Mouse (Mus musculus): ENCODE measurements around the gene Olfr815.
"Not testable (repeated sequence)": the region's sequence is repeated elsewhere in the genome, so short reads cannot be mapped to it uniquely, and the experiment has no call there.

Gene Olfr815

GRCm38 (mm10) chr10:129905767-129906166 is at the start of gene Olfr815:
Gene Olfr815, minus strand, starts transcription at chr10:129905867.
- DNase-seq: not testable (repeated sequence)

GRCm38 (mm10) chr10:129949000-129949399 is 43.3 kb upstream of the Olfr815 start, which contains the start of gene Olfr818:
Gene Olfr818, minus strand, starts transcription at chr10:129949100.
- no peak for DNase-seq

GRCm38 (mm10) chr10:129915497-129915896 is 9.8 kb upstream of the Olfr815 start, which contains the start of gene Olfr816:
Gene Olfr816, minus strand, starts transcription at chr10:129915597.
- no peak for DNase-seq

GRCm38 (mm10) chr10:129885934-129886333 is 19.7 kb downstream of the Olfr815 start:
- no peak for DNase-seq

GRCm38 (mm10) chr10:129885496-129885895 is 20.2 kb downstream of the Olfr815 start:
- not testable (repeated sequence) for DNase-seq

- not testable (repeated sequence) for DNase-seq
Observed at GRCm38 (mm10) chr10:129879751-129880150, 25.9 kb downstream of the Olfr815 start, which contains the start of gene Olfr814. Gene Olfr814, minus strand, starts transcription at chr10:129879851.

GRCm38 (mm10) chr10:129855067-129855466 is 50.6 kb downstream of the Olfr815 start, which contains the start of gene Olfr813:
Gene Olfr813, plus strand, starts transcription at chr10:129855367.
- no peak for DNase-seq

All from kidney, postnatal 25 days (tissue).